Mouse (Mus musculus): Measurements from ENCODE around the gene Ttc36. TPM values are rescaled to one million over a fixed set of nuclear protein-coding genes. Genes with fewer than 3 reads are reported as not detected.

Ttc36 gene
- polyA plus RNA-seq, 1 experiment from 2014 or later: 0.22 TPM

GRCm38 (mm10) chr9:44807778-44808177 is 4.9 kb upstream of the Ttc36 start:
- no peak overlapping the region for H3K4me3 ChIP-seq (replicated peaks)
- no peaks in the 10 kb centered on the region for H3K9me3 ChIP-seq (replicated peaks)
- H3K36me3 ChIP-seq: peaks cover 78% of the 10 kb centered on the region
- H3K27me3 ChIP-seq (replicated peaks): no peaks in the 10 kb centered on the region
- 95% methylated on average over 10 of the region's 10 CpGs for WGBS
- no peak overlapping the region for H3K9ac ChIP-seq (replicated peaks)
- H3K4me1 ChIP-seq: no peaks in the 10 kb centered on the region
- no peak overlapping the region for H3K27ac ChIP-seq (replicated peaks)
- no peak overlapping the region for H3K4me2 ChIP-seq
- no peak for ATAC-seq (ENCODE audit: low FRiP score)

- Histone ChIP-seq H3K27ac (replicated peaks) (no peak overlapping the region), H3K4me2 (no peak overlapping the region), H3K27me3 (replicated peaks) (no peaks in the 10 kb centered on the region), H3K4me1 (no peaks in the 10 kb centered on the region), H3K9me3 (replicated peaks) (no peaks in the 10 kb centered on the region), H3K36me3 (peaks cover 73% of the 10 kb centered on the region), H3K4me3 (replicated peaks) (no peak overlapping the region), H3K9ac (replicated peaks) (no peak overlapping the region)
- WGBS: 77% methylated on average over 5 of the region's 5 CpGs
- ATAC-seq (ENCODE audit: low FRiP score): no peak
These were observed 4.3 kb upstream of the Ttc36 start for GRCm38 (mm10) chr9:44807141-44807540.

GRCm38 (mm10) chr9:44805536-44805935 is 2.7 kb upstream of the Ttc36 start:
- WGBS: 94% methylated on average over 5 of the region's 5 CpGs
- no peak overlapping the region for H3K9ac ChIP-seq (replicated peaks)
- no peaks in the 10 kb centered on the region for H3K9me3 ChIP-seq (replicated peaks)
- H3K4me3 ChIP-seq (replicated peaks): no peak overlapping the region
- H3K27ac ChIP-seq (replicated peaks): no peak overlapping the region
- no peaks in the 10 kb centered on the region for H3K27me3 ChIP-seq (replicated peaks)
- peaks cover 59% of the 10 kb centered on the region for H3K36me3 ChIP-seq
- no peaks in the 10 kb centered on the region for H3K4me1 ChIP-seq
- no peak overlapping the region for H3K4me2 ChIP-seq
- ATAC-seq (ENCODE audit: low FRiP score): no peak

- ATAC-seq (ENCODE audit: low FRiP score): no peak
- 94% methylated on average over 10 of the region's 10 CpGs for WGBS
- Histone ChIP-seq H3K4me3 (replicated peaks) (no peak overlapping the region), H3K9me3 (replicated peaks) (no peaks in the 10 kb centered on the region), H3K27ac (replicated peaks) (no peak overlapping the region), H3K4me2 (no peak overlapping the region), H3K36me3 (peaks cover 50% of the 10 kb centered on the region), H3K27me3 (replicated peaks) (no peaks in the 10 kb centered on the region), H3K9ac (replicated peaks) (no peak overlapping the region), H3K4me1 (peaks cover 6% of the 10 kb centered on the region)
These were observed 1.8 kb upstream of the Ttc36 start for GRCm38 (mm10) chr9:44804678-44805077.

- 85% methylated on average over 6 of the region's 6 CpGs for WGBS
- Histone ChIP-seq H3K27ac (replicated peaks) (no peak overlapping the region), H3K4me3 (replicated peaks) (no peak overlapping the region), H3K4me2 (no peak overlapping the region), H3K9me3 (replicated peaks) (no peaks in the 10 kb centered on the region), H3K9ac (replicated peaks) (no peak overlapping the region), H3K27me3 (replicated peaks) (no peaks in the 10 kb centered on the region), H3K36me3 (peaks cover 20% of the 10 kb centered on the region), H3K4me1 (peaks cover 21% of the 10 kb centered on the region)
- no peak for ATAC-seq (ENCODE audit: low FRiP score)
These were observed 1.2 kb downstream of the Ttc36 start for GRCm38 (mm10) chr9:44801669-44802068.

GRCm38 (mm10) chr9:44799958-44800324 is 2.9 kb downstream of the Ttc36 start:
- H3K36me3 ChIP-seq: peaks cover 4% of the 10 kb centered on the region; the same call in 1 of the 2 replicates
- no peak for ATAC-seq (ENCODE audit: low FRiP score)
- 45% methylated on average over 9 of the region's 9 CpGs for WGBS
- H3K27ac ChIP-seq (replicated peaks): peak overlapping the region; percentile 74
- H3K9ac ChIP-seq (replicated peaks): peak overlapping the region; percentile 56
- H3K4me1 ChIP-seq: peaks cover 21% of the 10 kb centered on the region
- H3K27me3 ChIP-seq (replicated peaks): no peaks in the 10 kb centered on the region
- peak overlapping the region; percentile 97 for H3K4me2 ChIP-seq
- H3K9me3 ChIP-seq (replicated peaks): no peaks in the 10 kb centered on the region
- H3K4me3 ChIP-seq (replicated peaks): peak overlapping the region; percentile 50

GRCm38 (mm10) chr9:44799102-44799957 is 3.5 kb downstream of the Ttc36 start, which contains the start of gene Tmem25:
Gene Tmem25, minus strand, starts transcription at chr9:44799307.
- under 1% methylated on average over 75 of the region's 75 CpGs for WGBS

GRCm38 (mm10) chr9:44798298-44798697 is 4.6 kb downstream of the Ttc36 start:
- no peaks in the 10 kb centered on the region for H3K27me3 ChIP-seq (replicated peaks)
- peak overlapping the region; percentile 56 for H3K9ac ChIP-seq (replicated peaks)
- no peak for ATAC-seq (ENCODE audit: low FRiP score)
- no peak overlapping the region; the same call in 1 of the 2 replicates for H3K27ac ChIP-seq (replicated peaks)
- 38% methylated on average over 7 of the region's 7 CpGs for WGBS
- H3K4me1 ChIP-seq: peaks cover 21% of the 10 kb centered on the region
- no peaks in the 10 kb centered on the region for H3K36me3 ChIP-seq
- peak overlapping the region; percentile 50 for H3K4me3 ChIP-seq (replicated peaks)
- H3K9me3 ChIP-seq (replicated peaks): no peaks in the 10 kb centered on the region
- peak overlapping the region; percentile 97 for H3K4me2 ChIP-seq

More at GRCm38 (mm10) chr9:44799102-44799957, 3.5 kb downstream of the Ttc36 start, which contains the start of gene Tmem25:
- H3K27me3 ChIP-seq (replicated peaks): no peaks in the 10 kb centered on the region
- peak within 1 kb of the TSS; percentile 50 for H3K4me3 ChIP-seq (replicated peaks)
- no peaks in the 10 kb centered on the region for H3K36me3 ChIP-seq
- H3K4me1 ChIP-seq: peaks cover 21% of the 10 kb centered on the region
- H3K9ac ChIP-seq (replicated peaks): peak within 1 kb of the TSS; percentile 56
- peak; percentile 98 for ATAC-seq (ENCODE audit: low FRiP score)
- no peaks in the 10 kb centered on the region for H3K9me3 ChIP-seq (replicated peaks)
- H3K27ac ChIP-seq (replicated peaks): peak within 1 kb of the TSS; percentile 74
- H3K4me2 ChIP-seq: peak within 1 kb of the TSS; percentile 97

GRCm38 (mm10) chr9:44792842-44793241 is 10.0 kb downstream of the Ttc36 start:
- 77% methylated on average over 9 of the region's 9 CpGs for WGBS
- Histone ChIP-seq H3K4me1 (peaks cover under 1% of the 10 kb centered on the region; the same call in 1 of the 2 replicates), H3K27ac (replicated peaks) (no peak overlapping the region)

GRCm38 (mm10) chr9:44772750-44773651 is 29.9 kb downstream of the Ttc36 start:
- H3K9me3 ChIP-seq (replicated peaks): no peaks in the 10 kb centered on the region
- peaks cover 29% of the 10 kb centered on the region for H3K4me1 ChIP-seq
- peak overlapping the region; percentile 89 for H3K9ac ChIP-seq (replicated peaks)
- H3K27ac ChIP-seq (replicated peaks): peak overlapping the region; percentile 92
- WGBS: under 1% methylated on average over 41 of the region's 41 CpGs
- peak overlapping the region; percentile 83 for H3K4me3 ChIP-seq (replicated peaks)
- H3K36me3 ChIP-seq: peaks cover 6% of the 10 kb centered on the region
- peak; percentile 98 for ATAC-seq (ENCODE audit: low FRiP score)
- H3K4me2 ChIP-seq: peak overlapping the region; percentile 87
- no peaks in the 10 kb centered on the region for H3K27me3 ChIP-seq (replicated peaks)

More at GRCm38 (mm10) chr9:44792842-44793241, 10.0 kb downstream of the Ttc36 start:
- Histone ChIP-seq H3K27me3 (replicated peaks) (no peaks in the 10 kb centered on the region), H3K4me3 (replicated peaks) (no peak overlapping the region), H3K36me3 (peaks cover 49% of the 10 kb centered on the region), H3K4me2 (no peak overlapping the region), H3K9me3 (replicated peaks) (no peaks in the 10 kb centered on the region), H3K9ac (replicated peaks) (no peak overlapping the region)
- ATAC-seq (ENCODE audit: low FRiP score): no peak

GRCm38 (mm10) chr9:44772392-44772749 is 30.5 kb downstream of the Ttc36 start:
- 25% methylated on average over 5 of the region's 5 CpGs for WGBS
- Histone ChIP-seq H3K36me3 (peaks cover 6% of the 10 kb centered on the region), H3K27me3 (replicated peaks) (no peaks in the 10 kb centered on the region), H3K4me3 (replicated peaks) (no peak overlapping the region), H3K4me2 (no peak overlapping the region), H3K9ac (replicated peaks) (no peak overlapping the region), H3K9me3 (replicated peaks) (no peaks in the 10 kb centered on the region), H3K4me1 (peaks cover 29% of the 10 kb centered on the region), H3K27ac (replicated peaks) (peak overlapping the region; percentile 51; the same call in 1 of the 2 replicates)
- ATAC-seq (ENCODE audit: low FRiP score): no peak
